Mouse (Mus musculus) large intestine, adult 2 months (tissue): ENCODE measurements around the gene Gpx2. TPM values are rescaled to one million over a fixed set of nuclear protein-coding genes. Genes with fewer than 3 reads are reported as not detected.

Experiments
- DNase-seq: peaks from one replicate; pipeline ENCODE4 v3.0.0-alpha.2; 2012; ENCODE audit warnings: low read depth, low spot score
- WGBS: fragments of 180-500 bp; shearing (Covaris S2); methylation state at CpG from one replicate; pipeline ENCODE4 v1.1.7; 2018; 5-methylcytosine and 5-hydroxymethylcytosine counted together
- polyA plus RNA-seq: library from polyadenylated mRNA; depleted of rRNA; stranded (reverse); fragments of >200 nt; gene quantifications from 2 replicates; pipeline ENCODE4 v1.2.3, GENCODE M21; 2012; rRNA removed

Gene Gpx2
- 2,257 and 3,512 TPM in 2 replicates for polyA plus RNA-seq

GRCm38 (mm10) chr12:76795350-76795749 is at the start of gene Gpx2:
Gpx2 (minus strand) TSS chr12:76795554.
- DNase-seq = peak; percentile 78
- WGBS = 31% methylated on average over 5 of the region's 5 CpGs

- 92% methylated on average over 15 of the region's 15 CpGs for WGBS
- no peak for DNase-seq
Measured at GRCm38 (mm10) chr12:76844346-76845061, 49.1 kb upstream of the Gpx2 start.

- 83% methylated on average over 6 of the region's 6 CpGs for WGBS
- DNase-seq = no peak
Measured at GRCm38 (mm10) chr12:76840081-76840480, 44.7 kb upstream of the Gpx2 start.

GRCm38 (mm10) chr12:76839298-76839697 is 43.9 kb upstream of the Gpx2 start:
- no peak for DNase-seq
- WGBS = 90% methylated on average over 4 of the region's 4 CpGs

- DNase-seq = no peak
- WGBS = 9% methylated on average over 21 of the region's 21 CpGs
Measured at GRCm38 (mm10) chr12:76837844-76838650, 42.7 kb upstream of the Gpx2 start.

GRCm38 (mm10) chr12:76837101-76837843 is 41.9 kb upstream of the Gpx2 start:
- WGBS = under 1% methylated on average over 43 of the region's 43 CpGs
- peak; percentile 89 for DNase-seq

GRCm38 (mm10) chr12:76832704-76833103 is 37.4 kb upstream of the Gpx2 start:
- WGBS = 4% methylated on average over 3 of the region's 3 CpGs
- no peak for DNase-seq

GRCm38 (mm10) chr12:76825283-76825682 is 29.9 kb upstream of the Gpx2 start:
- no peak for DNase-seq
- WGBS = 85% methylated on average over 4 of the region's 4 CpGs

GRCm38 (mm10) chr12:76822651-76823041 is 27.3 kb upstream of the Gpx2 start, which contains the start of gene Rab15:
Rab15 (minus strand) TSS chr12:76822908.
- DNase-seq = no peak
- 8% methylated on average over 17 of the region's 17 CpGs for WGBS

- DNase-seq = no peak
- 1% methylated on average over 60 of the region's 66 CpGs for WGBS
Measured at GRCm38 (mm10) chr12:76822002-76822650, 26.8 kb upstream of the Gpx2 start.

GRCm38 (mm10) chr12:76820615-76821014 is 25.3 kb upstream of the Gpx2 start:
- WGBS = 32% methylated on average over 4 of the region's 4 CpGs
- no peak for DNase-seq

GRCm38 (mm10) chr12:76819816-76820215 is 24.5 kb upstream of the Gpx2 start:
- no peak for DNase-seq
- WGBS = 55% methylated on average over 6 of the region's 6 CpGs

- WGBS = 51% methylated on average over 9 of the region's 9 CpGs
- DNase-seq = no peak
Measured at GRCm38 (mm10) chr12:76818908-76819307, 23.6 kb upstream of the Gpx2 start.

GRCm38 (mm10) chr12:76818120-76818519 is 22.8 kb upstream of the Gpx2 start:
- WGBS = 32% methylated on average over 4 of the region's 4 CpGs
- no peak for DNase-seq

GRCm38 (mm10) chr12:76817176-76817575 is 21.8 kb upstream of the Gpx2 start:
- DNase-seq = no peak
- 43% methylated on average over 4 of the region's 4 CpGs for WGBS

- WGBS = 53% methylated on average over 4 of the region's 4 CpGs
- no peak for DNase-seq
Measured at GRCm38 (mm10) chr12:76816720-76817119, 21.4 kb upstream of the Gpx2 start.

GRCm38 (mm10) chr12:76814120-76814519 is 18.8 kb upstream of the Gpx2 start:
- DNase-seq = no peak
- 65% methylated on average over 2 of the region's 2 CpGs for WGBS

GRCm38 (mm10) chr12:76813543-76813942 is 18.2 kb upstream of the Gpx2 start:
- no peak for DNase-seq
- WGBS = 78% methylated on average over 10 of the region's 10 CpGs

- no peak for DNase-seq
- WGBS = 82% methylated on average over 4 of the region's 4 CpGs
Measured at GRCm38 (mm10) chr12:76811006-76811405, 15.7 kb upstream of the Gpx2 start.

GRCm38 (mm10) chr12:76810491-76810890 is 15.1 kb upstream of the Gpx2 start:
- no peak for DNase-seq
- WGBS = 81% methylated on average over 5 of the region's 5 CpGs
